Mouse (Mus musculus) liver, embryonic 11.5 days (tissue): ENCODE results near the gene B4galnt2. TPM values are rescaled to one million over a fixed set of nuclear protein-coding genes. Genes with fewer than 3 reads are reported as not detected.
"Not testable (repeated sequence)": the region's sequence is repeated elsewhere in the genome, so short reads cannot be mapped to it uniquely, and the experiment has no call there.

ENCODE experiments used
- ATAC-seq: fragments of 200-750 bp; cut with Nextera tagmentation; replicated peaks from 2 replicates; pipeline ENCODE4 v1.8.0; 2017; ENCODE audit warnings: moderate number of reproducible peaks, mild to moderate bottlenecking, moderate TSS enrichment, moderate library complexity; ENCODE audit not compliant: low FRiP score
- DNase-seq: peaks from one replicate; pipeline ENCODE4 v3.0.0-alpha.2; 2017; ENCODE audit warnings: low spot score
- H3K27ac ChIP-seq: fragments of 300-500 bp; sonication (generic); 2 replicates; pipeline ENCODE4 v1.5.1; 2014; ENCODE audit warnings: mild to moderate bottlenecking, low read depth, low read length, control low read depth
- H3K27me3 ChIP-seq: fragments of 300-500 bp; sonication (generic); replicated peaks from 2 replicates; pipeline ENCODE4 v1.6.1; 2014; ENCODE audit warnings: low read length, mixed read lengths; ENCODE audit not compliant: control insufficient read depth, insufficient read depth
- H3K36me3 ChIP-seq: fragments of 300-500 bp; sonication (generic); 2 replicates; pipeline ENCODE4 v1.6.1; 2014; ENCODE audit warnings: mild to moderate bottlenecking, low read length, moderate library complexity, mixed read lengths; ENCODE audit not compliant: control insufficient read depth, insufficient read depth
- H3K4me1 ChIP-seq: fragments of 300-500 bp; sonication (generic); replicated peaks from 2 replicates; pipeline ENCODE4 v1.6.1; 2014; ENCODE audit warnings: low read length, mixed read lengths; ENCODE audit not compliant: control insufficient read depth, insufficient read depth
- H3K4me2 ChIP-seq: fragments of 300-500 bp; sonication (generic); 2 replicates; pipeline ENCODE4 v1.6.1; 2014; ENCODE audit warnings: mild to moderate bottlenecking, control low read depth, moderate library complexity
- H3K4me3 ChIP-seq: fragments of 300-500 bp; sonication (generic); 2 replicates; pipeline ENCODE4 v1.5.1; 2014; ENCODE audit warnings: low read depth, low read length, control low read depth
- H3K9ac ChIP-seq: fragments of 300-500 bp; sonication (generic); 2 replicates; pipeline ENCODE4 v1.6.1; 2014; ENCODE audit warnings: low read depth, low read length, control low read depth
- H3K9me3 ChIP-seq: fragments of 300-500 bp; sonication (generic); 2 replicates; pipeline ENCODE4 v1.6.1; 2016; ENCODE audit warnings: low read length, inconsistent platforms, mixed read lengths; ENCODE audit not compliant: control insufficient read depth
- WGBS: fragments of 180-500 bp; shearing (Covaris S2); extraction: QIAGEN DNeasy Blood & Tissue Kit; methylation state at CpG from one replicate; pipeline ENCODE4 v1.1.7; 2014; 5-methylcytosine and 5-hydroxymethylcytosine counted together
- polyA plus RNA-seq: library from polyadenylated mRNA; unstranded; fragments of >200 nt; fragmentation: Nextera tagmentation; extraction: Ambion mirVana; gene quantifications from 2 replicates; pipeline ENCODE4 v1.2.1, GENCODE M21; 2014

The B4galnt2 gene
- polyA plus RNA-seq, 1 experiment from 2014 or later = 0.34 TPM

GRCm38 (mm10) chr11:95932168-95932567 lies 17.5 kb upstream of the B4galnt2 start:
- H3K4me2 ChIP-seq, H3K27me3 ChIP-seq, H3K4me1 ChIP-seq, H3K9ac ChIP-seq, DNase-seq, H3K4me3 ChIP-seq, ATAC-seq, H3K9me3 ChIP-seq, H3K36me3 ChIP-seq, H3K27ac ChIP-seq: not testable (repeated sequence)
- WGBS = 84% methylated on average over 8 of the region's 10 CpGs

DNA sequence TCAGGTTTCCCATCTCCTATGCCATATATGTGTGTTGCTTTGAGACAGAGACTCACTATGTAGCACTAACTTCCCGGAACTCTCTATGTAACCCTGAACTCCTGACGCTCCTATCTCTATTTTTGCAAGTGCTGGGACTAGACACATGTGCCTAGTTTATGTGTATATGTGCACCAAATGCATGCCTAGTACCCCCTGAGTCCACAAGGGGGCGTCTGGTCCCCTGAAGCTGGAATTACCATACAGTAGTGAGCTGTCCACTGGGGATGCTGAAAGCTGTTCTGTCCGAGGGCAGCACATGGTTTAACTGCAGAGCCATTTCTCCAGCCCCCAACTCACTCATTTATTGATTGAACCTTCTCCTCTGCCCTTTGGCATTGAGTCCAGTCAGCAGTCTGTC lies 11.7 kb upstream of the B4galnt2 start:
- Histone ChIP-seq H3K4me2 (no peak overlapping the region), H3K4me3 (no peak overlapping the region), H3K9ac (no peak overlapping the region), H3K27ac (no peak overlapping the region), H3K36me3 (no peaks in the 10 kb centered on the region), H3K4me1 (no peaks in the 10 kb centered on the region), H3K9me3 (peaks cover 2% of the 10 kb centered on the region; the same call in 1 of the 2 replicates), H3K27me3 (peaks cover 13% of the 10 kb centered on the region)
- DNase-seq (no peak), ATAC-seq (no peak)
- 61% methylated on average over 4 of the region's 4 CpGs for WGBS

- Histone ChIP-seq H3K27me3 (peaks cover 16% of the 10 kb centered on the region), H3K36me3 (no peaks in the 10 kb centered on the region), H3K4me2 (no peak overlapping the region), H3K9ac (no peak overlapping the region), H3K27ac (no peak overlapping the region), H3K4me1 (no peaks in the 10 kb centered on the region), H3K9me3 (peaks cover 2% of the 10 kb centered on the region; the same call in 1 of the 2 replicates), H3K4me3 (no peak overlapping the region)
- DNase-seq = no peak
- WGBS = 89% methylated on average over 5 of the region's 5 CpGs
- no peak for ATAC-seq
These were observed 11.3 kb upstream of the B4galnt2 start for GRCm38 (mm10) chr11:95925976-95926375.

GRCm38 (mm10) chr11:95924215-95924614 lies 9.5 kb upstream of the B4galnt2 start:
- H3K27ac ChIP-seq = no peak overlapping the region
- no peak overlapping the region for H3K9ac ChIP-seq
- no peak overlapping the region for H3K4me3 ChIP-seq
- H3K9me3 ChIP-seq = peaks cover 2% of the 10 kb centered on the region; the same call in 1 of the 2 replicates
- H3K4me1 ChIP-seq = no peaks in the 10 kb centered on the region
- H3K36me3 ChIP-seq = no peaks in the 10 kb centered on the region
- H3K27me3 ChIP-seq = peaks cover 25% of the 10 kb centered on the region
- no peak overlapping the region for H3K4me2 ChIP-seq
- ATAC-seq = no peak
- no peak for DNase-seq
- WGBS = 38% methylated on average over 2 of the region's 2 CpGs

DNA sequence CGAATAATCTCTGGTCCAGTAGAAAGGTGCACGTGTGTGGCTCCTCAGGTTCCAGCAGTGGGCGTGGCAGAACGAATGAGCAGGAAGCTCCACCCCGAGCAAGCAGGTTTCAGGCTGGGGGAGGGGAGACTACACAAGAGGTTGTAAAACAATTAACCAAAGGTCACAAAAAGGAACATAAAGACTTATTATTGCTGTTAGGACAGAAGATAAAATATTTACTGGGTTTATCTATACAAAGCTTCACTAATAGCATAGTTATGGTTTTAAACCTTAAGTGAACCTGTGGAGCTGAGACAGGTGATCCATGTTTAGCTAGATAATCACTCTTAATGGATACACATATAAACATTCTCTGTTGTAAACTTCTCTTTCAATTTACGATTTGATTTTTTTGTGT lies 8.8 kb upstream of the B4galnt2 start:
- ATAC-seq, H3K9ac ChIP-seq, DNase-seq, H3K9me3 ChIP-seq, H3K36me3 ChIP-seq, H3K27ac ChIP-seq, H3K4me2 ChIP-seq, H3K4me3 ChIP-seq, H3K4me1 ChIP-seq: not testable (repeated sequence)
- 5% methylated on average over 2 of the region's 6 CpGs for WGBS
- peaks cover 30% of the 10 kb centered on the region for H3K27me3 ChIP-seq

DNA sequence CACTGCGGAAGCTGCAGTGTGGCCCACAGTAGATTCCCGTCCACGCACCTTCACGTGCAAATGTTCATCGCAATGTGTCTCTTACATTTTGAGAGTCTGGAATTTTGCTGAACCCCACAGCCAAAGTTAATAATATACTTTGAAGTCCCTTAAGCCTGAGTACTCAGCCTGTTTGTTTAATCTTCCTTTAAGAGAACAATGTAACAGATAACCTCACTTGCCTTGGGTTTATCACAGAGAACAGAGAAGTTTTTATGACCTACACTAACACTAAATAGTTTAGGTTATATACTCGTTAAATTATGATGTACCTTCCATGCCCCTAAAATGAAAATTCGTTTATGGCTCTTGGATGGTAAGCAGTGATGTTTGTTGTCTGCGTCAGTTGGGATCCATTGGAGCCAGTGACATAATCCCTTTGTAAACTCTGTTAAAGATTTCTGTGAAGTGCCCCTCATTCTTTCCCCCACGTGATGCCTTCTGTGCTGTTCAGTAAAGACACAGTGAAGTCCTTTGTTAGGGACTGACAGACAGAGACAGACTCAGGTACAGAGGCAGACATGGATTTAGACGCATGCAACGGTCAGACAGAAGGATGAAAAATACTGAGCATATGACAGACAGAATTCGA lies 7.4 kb upstream of the B4galnt2 start:
- ATAC-seq (no peak), DNase-seq (no peak)
- H3K4me1 ChIP-seq = no peaks in the 10 kb centered on the region
- H3K4me3 ChIP-seq = no peak overlapping the region
- no peak overlapping the region for H3K9ac ChIP-seq
- H3K27me3 ChIP-seq = peaks cover 39% of the 10 kb centered on the region
- no peak overlapping the region for H3K27ac ChIP-seq
- H3K36me3 ChIP-seq = no peaks in the 10 kb centered on the region
- 68% methylated on average over 12 of the region's 12 CpGs for WGBS
- H3K4me2 ChIP-seq = no peak overlapping the region
- H3K9me3 ChIP-seq = no peaks in the 10 kb centered on the region

- Histone ChIP-seq H3K4me2 (no peak overlapping the region), H3K27me3 (peaks cover 68% of the 10 kb centered on the region), H3K27ac (no peak overlapping the region), H3K4me3 (no peak overlapping the region), H3K9me3 (no peaks in the 10 kb centered on the region), H3K9ac (no peak overlapping the region), H3K4me1 (peaks cover 3% of the 10 kb centered on the region; the same call in 1 of the 2 replicates), H3K36me3 (no peaks in the 10 kb centered on the region)
- ATAC-seq = no peak
- 3% methylated on average over 5 of the region's 5 CpGs for WGBS
- no peak for DNase-seq
These were observed 1.7 kb upstream of the B4galnt2 start for GRCm38 (mm10) chr11:95916426-95916825.

DNA sequence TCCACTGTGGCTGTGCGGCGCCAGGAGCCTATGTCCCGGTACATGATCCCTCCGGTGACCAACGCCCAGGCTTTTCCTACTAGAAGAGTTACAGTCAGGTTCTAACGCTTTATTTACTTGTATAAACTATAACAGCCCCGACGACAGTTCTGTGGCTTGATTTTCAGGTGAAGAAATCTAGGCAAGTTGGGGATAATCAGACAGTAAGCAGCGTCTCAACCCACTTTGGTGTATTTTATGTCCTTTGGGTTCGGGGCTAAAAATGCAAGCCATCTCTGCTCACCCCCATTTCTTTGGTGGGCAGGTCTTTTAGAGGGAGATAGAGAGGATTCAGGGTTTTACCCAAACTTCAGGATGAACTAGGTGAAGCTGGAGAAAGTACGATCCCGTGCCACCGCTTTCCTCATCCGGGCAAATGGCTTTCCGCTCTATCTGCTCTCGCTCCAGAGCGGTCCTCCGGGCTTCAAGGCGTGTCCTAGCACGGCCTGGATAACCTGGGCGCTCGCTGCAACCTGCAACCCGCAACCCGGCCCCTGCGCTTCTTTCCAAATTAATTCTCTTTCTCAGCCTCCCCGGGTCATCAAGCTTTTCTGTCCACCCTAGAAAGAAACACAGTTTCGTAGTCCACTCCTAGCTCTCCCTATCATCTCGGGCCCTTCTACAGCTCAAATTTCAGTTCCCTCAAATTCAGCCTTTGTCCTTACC lies 467 bp upstream of the B4galnt2 start:
- no peak overlapping the region for H3K27ac ChIP-seq
- WGBS = 2% methylated on average over 28 of the region's 28 CpGs
- peak overlapping the region; percentile 35 for H3K4me3 ChIP-seq
- no peaks in the 10 kb centered on the region for H3K36me3 ChIP-seq
- no peak for ATAC-seq
- DNase-seq = peak; percentile 46
- peaks cover 59% of the 10 kb centered on the region for H3K27me3 ChIP-seq
- no peak overlapping the region for H3K9ac ChIP-seq
- H3K4me2 ChIP-seq = peak overlapping the region; percentile 49
- H3K9me3 ChIP-seq = no peaks in the 10 kb centered on the region
- H3K4me1 ChIP-seq = peaks cover 6% of the 10 kb centered on the region
